Mouse (Mus musculus) megakaryocyte-erythroid progenitor cell, adult 5-6 weeks (primary cell): ENCODE results near the gene Vcp. TPM values are rescaled to one million over a fixed set of nuclear protein-coding genes. Genes with fewer than 3 reads are reported as not detected.

ENCODE experiments used
- ATAC-seq: replicated peaks from 2 replicates; pipeline ENCODE4 v1.8.0; 2016; ENCODE audit warnings: mild to moderate bottlenecking, inconsistent platforms; ENCODE audit not compliant: severe bottlenecking, poor library complexity, low FRiP score, low TSS enrichment
- total RNA-seq, 2 experiments: library from RNA; stranded (forward) in 1 of 2; stranded (reverse) in 1 of 2; fragments of 200-1000, 215-1000 nt in 1 of 2; fragments of >200 nt in 1 of 2; fragmentation: Nextera tagmentation in 1 of 2; gene quantifications; 2 replicates each; pipeline ENCODE4 v1.2.3; 2014 to 2017

Gene Vcp
- total RNA-seq, 2 experiments from 2014 or later: 186 to 346 TPM

DNA sequence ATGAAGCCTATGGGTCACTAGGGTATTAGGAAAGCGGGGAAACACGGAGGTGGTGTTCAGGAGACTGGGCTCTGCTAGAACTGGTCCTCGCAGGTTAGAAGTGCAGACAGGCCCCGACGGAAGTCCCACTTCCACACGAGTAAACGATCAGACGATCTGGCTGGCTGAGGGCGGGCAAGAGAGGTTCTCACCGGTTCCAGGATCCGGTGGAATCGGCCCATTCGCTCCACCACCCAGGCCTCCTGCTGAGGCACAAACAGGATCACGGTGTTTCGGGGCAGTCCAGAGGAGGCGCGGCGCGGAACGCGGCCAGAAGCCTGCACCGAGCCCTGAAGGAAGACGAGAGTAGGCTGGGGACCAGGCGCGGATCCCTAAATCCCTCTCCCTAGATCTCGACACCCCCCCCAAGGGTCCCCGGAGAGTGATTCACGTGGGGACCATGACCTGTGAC, 30.5 kb upstream of the Vcp start:
- peak; percentile 41 for ATAC-seq

DNA sequence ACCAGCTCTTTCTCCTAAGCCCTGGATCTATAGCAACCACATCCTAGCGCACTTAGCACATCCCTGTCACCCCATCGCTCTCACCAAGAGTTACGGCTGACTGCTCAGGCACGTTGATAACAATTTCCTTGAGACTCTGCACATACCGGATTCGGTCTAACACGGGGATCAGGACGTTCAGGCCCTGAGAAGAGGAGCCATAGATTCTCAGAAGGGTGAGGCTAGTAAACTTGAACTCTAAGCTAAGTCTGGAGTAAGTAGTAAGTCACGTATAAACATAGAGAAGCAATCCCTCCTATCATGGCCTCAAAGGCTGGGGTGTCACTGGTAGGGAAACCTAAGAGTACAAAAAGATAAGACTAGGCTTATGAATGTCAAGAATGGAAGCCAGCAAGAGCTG, 30.0 kb upstream of the Vcp start:
- no peak for ATAC-seq

DNA sequence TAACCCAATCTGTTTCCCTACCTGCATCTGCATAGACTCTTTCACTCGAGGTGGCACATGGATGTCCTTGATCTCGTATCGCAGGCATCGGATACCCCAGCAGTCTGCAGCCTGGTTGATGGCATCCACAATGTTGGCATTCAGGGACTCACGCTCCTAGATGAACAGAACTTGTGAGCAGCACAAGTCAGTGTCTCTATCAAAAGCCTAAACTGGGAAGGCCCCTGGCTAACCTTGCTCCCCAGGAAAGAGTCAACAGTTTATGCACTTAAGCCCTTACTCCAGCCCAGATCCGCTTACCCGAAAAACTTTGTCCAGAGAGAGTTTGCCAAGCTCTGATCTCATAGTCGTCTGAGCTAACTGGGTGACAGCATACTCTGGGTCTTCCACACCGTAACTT, 29.4 kb upstream of the Vcp start:
- ATAC-seq: no peak

DNA sequence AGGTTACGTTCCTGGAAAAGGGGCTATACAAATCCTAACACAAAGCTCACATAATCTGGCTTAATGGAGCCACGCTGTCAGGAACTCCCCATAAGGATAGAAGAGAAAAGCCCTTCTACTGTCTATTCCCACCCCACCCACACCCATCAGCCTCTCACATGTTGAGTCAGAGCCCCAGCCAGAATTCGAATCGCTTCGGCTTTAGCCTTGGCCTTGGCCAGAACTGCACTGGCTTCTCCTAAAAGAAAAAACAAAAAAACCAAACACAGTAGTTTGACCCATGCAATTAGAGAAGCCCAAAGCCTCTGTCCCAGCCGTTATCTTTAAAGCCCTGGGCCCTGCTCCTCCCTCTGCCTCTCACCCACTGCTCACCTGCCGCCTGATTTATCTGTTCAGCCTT, 28.8 kb upstream of the Vcp start:
- ATAC-seq: no peak

DNA sequence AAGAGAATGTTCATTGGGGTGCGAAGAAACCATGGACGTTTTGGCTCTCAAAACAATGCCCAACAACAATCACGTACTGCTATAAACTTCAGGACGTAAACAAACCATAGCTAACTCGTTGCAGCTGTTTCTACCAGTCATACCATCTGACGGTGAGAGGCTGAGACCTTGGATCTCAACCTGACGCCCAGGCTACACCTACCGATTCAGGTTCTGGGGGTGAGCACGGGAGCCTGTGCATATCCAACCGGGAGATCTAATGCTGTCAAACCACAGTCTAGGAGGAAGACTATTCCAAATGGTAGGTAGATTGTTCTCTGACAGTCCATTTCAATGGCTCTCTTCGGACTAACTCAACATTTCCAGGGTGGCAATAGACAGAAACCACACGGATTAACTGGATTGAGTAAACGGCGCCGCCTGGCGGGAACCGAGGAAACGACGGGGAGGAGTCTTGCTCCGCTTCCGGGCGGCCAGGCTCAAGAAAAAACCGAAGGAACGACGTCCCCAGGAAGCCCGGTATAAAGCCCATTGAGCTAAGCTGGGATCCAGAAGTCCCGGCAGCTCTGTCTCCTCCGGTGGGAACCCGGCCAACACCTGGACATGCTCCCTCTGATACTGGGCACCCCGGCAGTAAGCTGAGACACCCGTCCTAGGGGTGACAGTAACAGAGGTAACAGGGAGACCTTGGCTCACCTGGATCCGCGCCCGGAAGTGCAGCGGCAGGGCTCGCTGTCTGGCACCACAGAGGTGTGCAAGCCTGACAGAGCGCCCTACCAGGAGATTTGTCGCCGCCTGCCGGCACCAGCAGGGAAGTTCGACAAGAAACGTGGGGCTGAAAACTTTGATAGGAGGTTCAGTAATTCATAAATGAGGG, 25.0 kb upstream of the Vcp start, which contains the start of gene Pigo:
TSS of gene Pigo (minus strand) at position 736 of the 877 bp plus-strand sequence.
- peak; percentile 90 for ATAC-seq

DNA sequence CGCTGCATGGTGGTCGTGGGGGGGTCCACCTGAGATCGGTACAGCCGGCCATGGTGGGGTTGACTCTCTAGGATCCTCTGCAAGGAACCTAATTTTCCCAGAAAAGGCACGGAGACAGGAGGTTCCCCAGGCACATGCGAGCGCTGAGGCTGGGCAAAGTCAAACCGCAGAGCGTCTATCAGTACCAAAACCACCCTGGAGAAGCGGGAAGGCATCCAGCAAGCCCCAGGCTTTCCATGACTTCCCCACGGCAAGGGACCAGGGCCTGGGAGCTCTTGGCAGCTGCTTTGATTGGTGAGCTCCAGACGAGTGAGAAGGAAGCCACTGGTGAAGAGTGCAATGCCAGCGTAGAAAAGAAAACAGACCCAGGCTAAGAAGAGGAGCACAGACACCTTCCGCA, 24.4 kb upstream of the Vcp start:
- no peak for ATAC-seq

DNA sequence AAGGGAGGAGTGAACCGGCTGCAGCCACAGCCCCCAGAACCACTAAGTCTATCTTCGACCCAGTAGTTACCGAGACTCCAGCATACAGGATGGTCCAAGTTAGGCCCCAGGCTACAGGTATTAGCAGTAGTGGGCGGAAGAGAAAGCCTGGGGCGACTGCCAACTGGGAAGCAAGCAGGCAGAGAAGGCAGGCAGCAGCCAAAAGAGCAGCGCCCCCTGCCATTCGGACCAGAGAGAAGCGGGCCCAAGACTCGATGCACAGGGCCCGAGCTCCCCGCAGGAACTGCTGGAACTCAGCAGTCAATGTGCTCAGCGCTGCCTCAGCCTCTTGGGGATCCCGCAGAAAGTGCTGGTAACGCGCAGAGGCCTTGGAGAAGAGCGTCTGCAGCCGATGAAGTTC, 21.0 kb upstream of the Vcp start:
- ATAC-seq: no peak

DNA sequence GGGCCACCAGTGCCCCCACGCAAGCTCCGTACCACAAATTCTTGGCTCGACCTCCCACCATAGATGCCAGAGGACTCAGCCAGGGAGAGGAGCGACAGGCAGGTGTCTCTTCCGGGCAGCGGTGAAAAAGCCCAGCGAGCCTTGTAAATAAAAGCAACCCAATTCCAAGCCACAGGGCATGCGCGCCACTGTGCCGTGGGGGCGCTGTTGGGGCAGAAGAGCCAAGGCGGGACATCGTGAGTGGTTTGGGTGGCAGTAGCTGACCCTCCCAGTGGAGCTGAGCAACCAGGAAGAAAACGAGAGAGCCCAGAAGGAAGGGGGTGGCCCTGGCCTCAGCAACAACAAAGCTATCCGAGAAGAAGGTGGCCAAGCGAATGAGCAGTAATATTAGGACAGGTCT, 20.6 kb upstream of the Vcp start:
- no peak for ATAC-seq

DNA sequence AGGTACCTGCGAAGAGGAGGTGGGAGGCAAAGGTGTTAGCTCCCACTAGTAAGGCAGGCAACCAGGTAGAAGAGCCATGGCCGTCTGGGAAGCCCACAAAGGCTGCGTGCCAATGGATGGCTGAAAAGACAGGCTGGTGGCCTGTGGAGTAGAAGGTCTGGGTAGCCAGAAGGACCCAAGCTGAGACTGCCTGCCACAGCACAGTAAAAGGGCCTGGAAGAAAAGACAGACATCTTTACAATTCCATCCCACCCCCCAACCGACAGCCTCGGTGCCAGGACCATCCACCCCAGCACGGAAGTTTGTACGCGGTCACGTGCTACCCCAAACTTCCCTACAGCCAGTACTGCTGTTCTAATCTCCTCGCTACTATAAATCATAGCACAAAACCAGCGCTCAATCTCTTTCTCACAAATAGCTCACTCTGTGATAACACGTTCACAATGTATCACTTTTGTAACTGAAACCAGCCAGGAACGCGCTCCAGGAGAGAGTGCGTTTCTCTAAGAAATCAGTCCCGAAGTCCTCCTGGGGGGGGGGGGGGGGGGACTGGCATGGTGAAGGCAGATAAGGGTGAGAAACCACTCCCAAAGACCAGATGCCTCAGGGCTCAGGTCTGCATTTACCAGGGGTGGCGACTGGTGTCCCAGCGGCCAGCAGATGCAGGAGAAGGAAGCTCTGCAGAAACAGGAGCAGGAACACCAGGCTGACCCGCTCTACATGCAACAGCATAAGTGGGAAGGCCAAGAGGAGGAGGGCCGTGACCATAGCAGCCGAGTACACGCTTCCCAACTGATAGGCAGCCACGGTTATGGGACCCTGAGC, 19.5 kb upstream of the Vcp start:
- peak; percentile 59 for ATAC-seq

DNA sequence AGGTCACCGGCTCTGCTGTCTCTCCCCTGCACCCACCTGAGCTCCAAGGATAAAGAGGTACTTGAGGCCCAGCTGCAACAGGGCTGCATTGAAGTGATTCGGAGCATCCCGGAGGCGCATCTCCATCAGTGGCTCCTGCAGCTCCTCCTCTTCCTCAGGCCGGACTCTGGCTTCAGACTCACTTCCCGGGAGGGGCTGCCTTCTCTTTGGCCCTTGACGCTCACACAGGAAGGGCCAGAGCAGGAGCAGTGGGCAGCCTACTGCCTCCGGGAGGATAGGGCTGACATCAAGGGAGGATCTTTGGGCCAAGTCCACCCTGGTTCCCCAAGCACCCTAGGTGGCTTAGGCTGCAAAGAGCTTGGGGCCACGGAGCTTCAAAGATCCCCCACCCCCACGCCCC, 18.9 kb upstream of the Vcp start:
- ATAC-seq: no peak

DNA sequence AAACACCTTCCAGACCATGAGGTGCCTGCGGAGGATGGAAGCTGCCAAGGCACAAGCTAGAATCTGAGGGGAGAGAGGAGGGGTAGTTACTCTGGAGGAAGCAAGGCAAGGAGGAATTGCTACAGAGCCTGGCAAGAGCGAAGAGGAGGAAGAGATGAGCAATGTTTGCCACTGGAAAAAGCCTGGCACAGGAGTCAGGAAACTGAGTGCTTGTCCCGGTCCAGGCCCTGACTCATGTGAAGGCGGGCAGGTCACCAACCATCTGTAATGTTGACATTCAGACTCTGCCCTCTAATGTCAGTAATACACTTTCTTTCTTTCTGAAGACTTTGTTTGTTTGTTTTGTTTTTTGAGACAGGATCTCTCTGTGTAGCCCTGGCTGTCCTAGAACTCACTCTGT, 17.8 kb upstream of the Vcp start:
- no peak for ATAC-seq

DNA sequence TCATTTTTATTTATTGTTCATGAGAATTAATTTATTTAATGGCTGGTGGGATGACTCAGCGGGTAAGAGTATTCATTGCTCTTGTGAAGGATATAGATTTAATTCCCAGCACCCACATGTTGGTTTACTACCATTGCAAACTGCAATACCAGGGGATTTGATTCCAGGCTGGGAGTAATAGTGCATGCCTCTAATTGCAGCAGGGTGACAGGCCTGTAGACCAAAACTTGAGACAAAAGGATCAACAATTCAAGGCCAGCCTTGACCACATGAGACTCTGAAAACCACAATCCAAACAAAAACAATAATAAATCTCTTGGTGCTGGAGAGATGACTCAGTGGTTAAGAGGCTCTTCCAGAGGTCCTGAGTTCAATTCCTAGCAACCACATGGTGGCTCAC, 11.8 kb upstream of the Vcp start:
- no peak for ATAC-seq

DNA sequence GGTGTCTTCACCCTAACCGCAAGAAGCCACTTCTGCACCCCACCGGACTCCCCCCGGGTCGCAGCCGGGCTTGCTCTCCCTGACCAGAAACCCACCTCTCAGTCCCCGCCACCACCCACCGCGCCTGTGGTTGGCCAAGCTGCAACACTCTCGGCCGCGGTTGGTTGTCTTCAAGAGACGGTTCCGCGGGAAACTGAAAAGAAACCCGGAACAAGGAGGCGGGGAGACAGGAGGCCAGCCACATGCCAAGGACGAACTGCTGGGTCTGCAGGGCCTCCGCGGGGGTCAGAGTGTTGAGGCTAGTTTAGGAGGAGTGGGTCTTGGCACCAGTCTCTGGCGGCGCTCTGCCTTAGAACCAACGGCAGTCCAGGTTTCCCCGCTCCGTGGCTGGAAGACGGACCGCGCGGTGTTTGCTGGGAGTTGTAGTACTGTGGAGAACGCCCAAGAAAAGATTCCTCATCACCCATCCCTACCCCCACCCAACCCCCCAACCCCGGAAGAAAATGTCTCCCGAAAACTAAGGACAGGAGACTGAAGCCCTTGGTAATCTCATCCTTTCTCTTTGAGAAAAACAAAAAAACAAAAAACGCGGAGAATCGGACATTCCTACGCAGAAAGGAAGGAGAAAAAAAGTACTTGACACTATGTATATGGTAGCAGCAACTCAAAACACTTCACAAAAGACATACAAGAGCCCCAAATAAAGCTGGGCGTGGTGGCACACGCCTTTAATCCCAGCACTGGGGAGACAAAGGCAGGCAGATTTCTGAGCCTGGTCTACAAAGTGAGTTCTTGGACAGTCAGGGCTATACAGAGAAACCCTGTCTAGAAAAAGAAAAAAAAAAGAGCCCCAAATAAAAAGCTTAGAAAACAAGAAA, 10.1 kb upstream of the Vcp start, which contains the start of gene Fancg:
TSS of gene Fancg (minus strand) at position 346 of the 878 bp plus-strand sequence.
- peak; percentile 89 for ATAC-seq

DNA sequence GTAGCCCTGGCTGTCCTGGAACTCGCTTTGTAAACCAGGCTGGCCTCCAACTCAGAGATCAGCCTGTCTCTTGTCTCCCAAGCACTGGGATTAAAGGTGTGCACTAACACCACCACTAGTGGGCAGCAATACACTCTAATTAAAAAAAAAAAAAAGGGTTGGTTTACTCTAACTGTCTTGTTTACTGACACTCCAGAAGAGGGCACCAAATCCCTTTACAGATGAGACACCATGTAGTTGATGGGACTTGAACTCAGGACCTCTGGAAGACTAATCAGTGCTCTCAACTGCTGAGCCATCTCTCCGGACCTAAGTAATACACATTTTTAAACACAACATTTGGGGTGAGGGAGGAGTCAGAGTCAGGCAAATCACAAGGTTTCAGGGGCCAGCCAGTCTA, 5.5 kb upstream of the Vcp start:
- ATAC-seq: peak; percentile 56; the same call in 1 of the 2 replicates

DNA sequence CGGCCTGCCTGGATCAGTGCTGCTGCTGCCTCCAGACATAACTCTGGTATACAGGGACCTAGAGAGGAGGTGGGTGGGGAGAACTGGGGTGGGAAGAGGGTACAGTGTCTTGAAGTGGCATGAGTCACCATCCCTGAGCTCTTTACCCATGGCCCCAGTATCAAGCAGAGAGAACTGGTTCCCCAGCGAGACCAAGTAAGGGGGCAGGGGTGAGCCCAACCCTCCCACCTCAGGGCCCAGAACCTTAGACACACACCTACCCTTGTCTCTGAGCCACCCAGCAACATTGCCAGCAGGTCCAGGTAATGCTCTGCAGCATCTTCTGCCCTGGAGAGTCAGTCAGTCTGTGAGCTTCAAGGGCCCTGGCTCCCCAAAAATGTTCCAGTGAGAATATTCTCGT, 4.6 kb upstream of the Vcp start:
- no peak for ATAC-seq

DNA sequence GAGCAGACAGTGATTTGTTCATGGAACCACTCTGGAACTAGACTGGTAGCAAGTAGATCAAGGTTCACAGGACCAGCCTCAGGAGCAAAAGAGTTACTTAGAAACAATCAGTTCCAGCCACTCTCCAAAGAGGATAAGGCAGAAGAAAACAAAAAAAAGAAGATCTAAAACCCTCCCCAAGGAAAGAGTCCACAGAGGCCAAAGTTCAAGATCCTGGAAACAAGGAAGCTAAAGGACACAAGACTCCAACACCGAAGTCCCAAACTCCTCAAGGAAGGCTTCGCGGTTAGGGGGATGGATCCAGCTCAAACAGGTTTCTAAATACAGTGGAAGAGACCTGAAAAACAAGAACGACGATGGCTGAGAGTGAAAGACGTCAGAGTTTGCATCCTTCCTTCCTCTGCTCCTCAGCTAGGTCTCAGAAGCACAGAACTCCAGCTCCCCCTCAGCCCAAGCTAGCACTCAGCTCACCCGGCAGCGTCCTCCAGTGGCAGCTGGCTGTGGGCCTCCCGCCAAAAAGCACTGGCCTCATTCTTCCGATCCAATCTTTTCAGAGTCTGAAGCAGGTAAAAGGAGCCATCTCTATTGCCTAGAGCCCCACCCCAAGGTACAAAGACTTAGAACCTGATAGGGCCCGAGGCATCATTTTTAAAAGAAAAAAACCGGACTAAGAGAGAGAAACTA, 2.6 kb upstream of the Vcp start:
- ATAC-seq: no peak

DNA sequence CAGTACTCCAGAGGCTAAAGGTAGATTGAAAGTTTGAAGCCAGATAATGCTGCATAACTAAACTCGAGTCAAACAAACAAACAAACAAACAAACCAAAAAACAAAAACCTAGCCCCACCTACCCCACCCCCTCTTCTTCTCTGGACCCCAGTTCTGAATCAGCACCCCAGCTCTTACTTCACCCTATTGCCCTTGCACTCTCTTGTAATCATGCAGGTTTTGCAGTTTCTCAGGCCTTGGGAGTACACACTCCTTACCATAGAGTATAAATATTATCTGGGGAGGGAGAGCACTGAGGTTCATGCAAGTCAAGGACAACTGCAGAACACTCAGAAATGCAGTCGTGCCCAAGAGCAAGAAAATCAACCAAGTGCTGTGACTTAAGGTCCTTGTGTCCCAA, 965 bp upstream of the Vcp start:
- no peak for ATAC-seq

DNA sequence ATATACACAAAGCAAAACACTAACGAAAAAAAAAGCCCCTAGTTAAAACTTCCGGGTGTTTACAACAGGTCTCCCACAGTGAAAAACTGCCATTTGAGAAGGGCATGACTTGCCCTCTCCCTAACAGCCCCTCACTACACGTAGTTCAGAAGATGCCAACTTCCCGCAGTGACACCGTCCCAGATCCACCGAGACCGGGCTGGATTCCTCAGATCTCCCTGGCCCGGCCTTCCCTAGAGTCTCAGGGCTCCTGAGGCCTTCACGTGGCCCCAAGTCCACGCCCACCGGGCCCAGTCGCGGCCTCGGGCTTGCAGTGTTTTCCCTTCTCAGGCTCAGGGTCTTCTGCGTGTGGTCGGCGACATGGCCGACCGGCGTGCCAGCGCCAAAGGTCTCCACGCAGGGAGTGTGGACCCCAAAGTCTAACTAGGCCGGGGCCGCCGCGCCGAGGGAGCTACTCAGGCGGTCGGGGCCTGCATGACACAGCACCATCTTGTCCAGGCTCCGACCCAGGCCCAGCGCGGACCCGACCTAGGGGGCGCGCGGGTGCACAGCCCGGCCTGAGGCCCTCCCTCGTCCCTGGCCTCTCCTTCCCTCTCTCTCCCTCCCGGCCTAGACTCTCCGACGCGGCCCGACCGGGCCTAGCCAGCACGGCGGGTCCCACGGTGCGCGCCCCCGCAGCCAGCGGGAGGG, 711 bp downstream of the Vcp start:
- ATAC-seq: peak; percentile 64
